Mouse (Mus musculus): ENCODE data around the gene Nptx1. TPM values are rescaled to one million over a fixed set of nuclear protein-coding genes. Genes with fewer than 3 reads are reported as not detected.

Gene Nptx1
- polyA plus RNA-seq (2012; rRNA removed), result 0.49 and 1.0 TPM in 2 replicates

- WGBS, result 2% methylated on average over 90 of the region's 90 CpGs
- Histone ChIP-seq H3K4me3 (ENCODE audit: low read depth, low read length) (peak within 1 kb of the TSS; percentile 62), H3K4me1 (ENCODE audit: control insufficient read depth, insufficient read depth, insufficient read length, low read length) (peaks cover 19% of the 10 kb centered on the region), H3K27ac (ENCODE audit: insufficient read depth, low read depth, low read length) (no peak within 1 kb of the TSS), H3K36me3 (ENCODE audit: control insufficient read depth, insufficient read depth, low read length) (no peaks in the 10 kb centered on the region), H3K27me3 (ENCODE audit: control insufficient read depth, insufficient read depth, low read length) (peaks cover 61% of the 10 kb centered on the region)
- TF ChIP-seq CTCF (IDR thresholded peaks at IDR 0.05; ENCODE audit: extremely low read depth, insufficient read length, insufficient replicate concordance, low read depth, low read length) (no peak), POLR2A (IDR thresholded peaks at IDR 0.05; ENCODE audit: low read depth, low read length) (no peak)
Observed at GRCm38 (mm10) chr11:119547183-119547921, at the start of gene Nptx1. TSS of gene Nptx1 (minus strand) at chr11:119547753.

- no peaks in the 10 kb centered on the region for H3K4me1 ChIP-seq (ENCODE audit: control insufficient read depth, insufficient read depth, insufficient read length, low read length)
- H3K27ac ChIP-seq (ENCODE audit: insufficient read depth, low read depth, low read length), result no peak overlapping the region
- 22% methylated on average over 3 of the region's 3 CpGs for WGBS
- no peaks in the 10 kb centered on the region for H3K27me3 ChIP-seq (ENCODE audit: control insufficient read depth, insufficient read depth, low read length)
- no peaks in the 10 kb centered on the region for H3K36me3 ChIP-seq (ENCODE audit: control insufficient read depth, insufficient read depth, low read length)
- no peak for TF ChIP-seq CTCF (IDR thresholded peaks at IDR 0.05; ENCODE audit: extremely low read depth, insufficient read length, insufficient replicate concordance, low read depth, low read length)
- TF ChIP-seq POLR2A (IDR thresholded peaks at IDR 0.05; ENCODE audit: low read depth, low read length), result no peak
- no peak overlapping the region for H3K4me3 ChIP-seq (ENCODE audit: low read depth, low read length)
Observed at GRCm38 (mm10) chr11:119593966-119594365, 46.4 kb upstream of the Nptx1 start.

DNA sequence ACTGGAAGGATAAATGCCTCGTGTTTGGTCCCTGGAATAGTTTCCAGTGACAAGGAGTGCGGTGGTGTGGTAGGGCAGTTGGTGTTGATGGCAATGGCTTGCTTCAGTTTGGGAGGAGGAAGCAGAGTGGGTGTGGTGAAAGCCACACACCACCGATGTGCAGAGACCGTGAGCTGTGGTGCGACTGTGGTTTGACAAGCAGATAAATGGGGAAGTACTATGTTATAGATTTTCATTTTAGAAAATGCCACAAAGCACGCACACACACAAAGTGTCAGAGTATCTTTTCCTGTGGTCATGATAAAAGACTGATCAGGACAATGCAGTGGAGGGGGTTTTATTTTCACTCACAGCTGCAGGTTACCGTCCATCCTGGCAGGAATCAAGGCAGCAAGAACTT lies 41.7 kb upstream of the Nptx1 start:
- H3K4me1 ChIP-seq (ENCODE audit: control insufficient read depth, insufficient read depth, insufficient read length, low read length), result no peaks in the 10 kb centered on the region
- H3K27me3 ChIP-seq (ENCODE audit: control insufficient read depth, insufficient read depth, low read length), result no peaks in the 10 kb centered on the region
- no peaks in the 10 kb centered on the region for H3K36me3 ChIP-seq (ENCODE audit: control insufficient read depth, insufficient read depth, low read length)
- no peak overlapping the region for H3K27ac ChIP-seq (ENCODE audit: insufficient read depth, low read depth, low read length)
- H3K4me3 ChIP-seq (ENCODE audit: low read depth, low read length), result no peak overlapping the region
- TF ChIP-seq CTCF (IDR thresholded peaks at IDR 0.05; ENCODE audit: extremely low read depth, insufficient read length, insufficient replicate concordance, low read depth, low read length), result no peak
- TF ChIP-seq POLR2A (IDR thresholded peaks at IDR 0.05; ENCODE audit: low read depth, low read length), result no peak
- WGBS, result 66% methylated on average over 7 of the region's 7 CpGs

GRCm38 (mm10) chr11:119587112-119587511 lies 39.6 kb upstream of the Nptx1 start:
- WGBS, result 60% methylated on average over 5 of the region's 5 CpGs
- no peak overlapping the region for H3K27ac ChIP-seq (ENCODE audit: insufficient read depth, low read depth, low read length)
- H3K4me1 ChIP-seq (ENCODE audit: control insufficient read depth, insufficient read depth, insufficient read length, low read length), result no peaks in the 10 kb centered on the region
- TF ChIP-seq CTCF (IDR thresholded peaks at IDR 0.05; ENCODE audit: extremely low read depth, insufficient read length, insufficient replicate concordance, low read depth, low read length) (no peak), POLR2A (IDR thresholded peaks at IDR 0.05; ENCODE audit: low read depth, low read length) (no peak)
- H3K27me3 ChIP-seq (ENCODE audit: control insufficient read depth, insufficient read depth, low read length), result no peaks in the 10 kb centered on the region
- H3K36me3 ChIP-seq (ENCODE audit: control insufficient read depth, insufficient read depth, low read length), result no peaks in the 10 kb centered on the region
- H3K4me3 ChIP-seq (ENCODE audit: low read depth, low read length), result no peak overlapping the region

GRCm38 (mm10) chr11:119586511-119586910 lies 39.0 kb upstream of the Nptx1 start:
- Histone ChIP-seq H3K4me3 (ENCODE audit: low read depth, low read length) (no peak overlapping the region), H3K27me3 (ENCODE audit: control insufficient read depth, insufficient read depth, low read length) (no peaks in the 10 kb centered on the region), H3K36me3 (ENCODE audit: control insufficient read depth, insufficient read depth, low read length) (no peaks in the 10 kb centered on the region), H3K27ac (ENCODE audit: insufficient read depth, low read depth, low read length) (no peak overlapping the region), H3K4me1 (ENCODE audit: control insufficient read depth, insufficient read depth, insufficient read length, low read length) (no peaks in the 10 kb centered on the region)
- WGBS, result 59% methylated on average over 4 of the region's 4 CpGs
- TF ChIP-seq POLR2A (IDR thresholded peaks at IDR 0.05; ENCODE audit: low read depth, low read length) (no peak), CTCF (IDR thresholded peaks at IDR 0.05; ENCODE audit: extremely low read depth, insufficient read length, insufficient replicate concordance, low read depth, low read length) (no peak)

DNA sequence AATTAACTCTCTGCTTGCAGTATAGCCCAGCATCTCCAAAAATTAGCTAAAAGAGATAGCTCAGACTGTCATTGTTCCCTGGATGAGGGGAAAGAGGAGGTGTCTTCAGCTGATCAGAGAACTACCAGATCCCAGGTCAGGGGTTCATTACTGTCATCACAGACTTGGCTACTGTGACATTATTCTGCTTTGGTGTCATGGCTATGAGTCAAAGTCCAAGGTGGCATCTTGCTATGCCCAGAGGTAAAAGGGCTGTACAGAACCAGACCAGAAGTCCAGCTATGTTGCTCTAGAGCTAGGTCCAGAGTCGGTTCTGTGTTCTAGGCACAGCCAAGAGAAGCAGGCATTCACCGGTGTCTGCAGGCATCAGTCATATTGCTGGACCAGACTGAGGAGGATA lies 30.2 kb upstream of the Nptx1 start:
- Histone ChIP-seq H3K27me3 (ENCODE audit: control insufficient read depth, insufficient read depth, low read length) (no peaks in the 10 kb centered on the region), H3K36me3 (ENCODE audit: control insufficient read depth, insufficient read depth, low read length) (no peaks in the 10 kb centered on the region), H3K4me1 (ENCODE audit: control insufficient read depth, insufficient read depth, insufficient read length, low read length) (peaks cover 11% of the 10 kb centered on the region), H3K4me3 (ENCODE audit: low read depth, low read length) (no peak overlapping the region), H3K27ac (ENCODE audit: insufficient read depth, low read depth, low read length) (peak overlapping the region; percentile 61; the same call in 1 of the 2 replicates)
- 76% methylated on average over 2 of the region's 2 CpGs for WGBS
- TF ChIP-seq POLR2A (IDR thresholded peaks at IDR 0.05; ENCODE audit: low read depth, low read length) (no peak), CTCF (IDR thresholded peaks at IDR 0.05; ENCODE audit: extremely low read depth, insufficient read length, insufficient replicate concordance, low read depth, low read length) (no peak)

- WGBS, result 16% methylated on average over 4 of the region's 4 CpGs
- peaks cover 11% of the 10 kb centered on the region for H3K4me1 ChIP-seq (ENCODE audit: control insufficient read depth, insufficient read depth, insufficient read length, low read length)
- no peak overlapping the region for H3K4me3 ChIP-seq (ENCODE audit: low read depth, low read length)
- no peaks in the 10 kb centered on the region for H3K36me3 ChIP-seq (ENCODE audit: control insufficient read depth, insufficient read depth, low read length)
- no peaks in the 10 kb centered on the region for H3K27me3 ChIP-seq (ENCODE audit: control insufficient read depth, insufficient read depth, low read length)
- H3K27ac ChIP-seq (ENCODE audit: insufficient read depth, low read depth, low read length), result peak overlapping the region; percentile 61; the same call in 1 of the 2 replicates
- no peak for TF ChIP-seq POLR2A (IDR thresholded peaks at IDR 0.05; ENCODE audit: low read depth, low read length)
- no peak for TF ChIP-seq CTCF (IDR thresholded peaks at IDR 0.05; ENCODE audit: extremely low read depth, insufficient read length, insufficient replicate concordance, low read depth, low read length)
Observed at GRCm38 (mm10) chr11:119576855-119577254, 29.3 kb upstream of the Nptx1 start.
